Mouse (Mus musculus) limb, embryonic 15.5 days (tissue): Measurements from ENCODE around the gene Pcdh19. TPM values are rescaled to one million over a fixed set of nuclear protein-coding genes. Genes with fewer than 3 reads are reported as not detected.

Experiments
- ATAC-seq: fragments of 200-750 bp; cut with Nextera tagmentation; 2 replicates; pipeline ENCODE4 v1.8.0; 2017; ENCODE audit warnings: low read depth, moderate TSS enrichment; ENCODE audit not compliant: insufficient number of reproducible peaks, low FRiP score, low TSS enrichment
- H3K27ac ChIP-seq: fragments of 300-500 bp; sonication (generic); 2 replicates; pipeline ENCODE4 v1.5.1; 2015; ENCODE audit warnings: moderate library complexity, mild to moderate bottlenecking, inconsistent platforms
- H3K27me3 ChIP-seq: fragments of 300-500 bp; sonication (generic); 2 replicates; pipeline ENCODE4 v1.6.1; 2015; ENCODE audit warnings: inconsistent platforms
- H3K36me3 ChIP-seq: fragments of 300-500 bp; sonication (generic); 2 replicates; pipeline ENCODE4 v1.6.1; 2015; ENCODE audit warnings: inconsistent platforms
- H3K4me1 ChIP-seq: fragments of 300-500 bp; sonication (generic); 2 replicates; pipeline ENCODE4 v1.6.1; 2015; ENCODE audit warnings: inconsistent platforms
- H3K4me2 ChIP-seq: fragments of 300-500 bp; sonication (generic); 2 replicates; pipeline ENCODE4 v1.6.1; 2015; ENCODE audit warnings: mild to moderate bottlenecking, inconsistent platforms
- H3K4me3 ChIP-seq: fragments of 300-500 bp; sonication (generic); 2 replicates; pipeline ENCODE4 v1.5.1; 2015; ENCODE audit warnings: mild to moderate bottlenecking, inconsistent platforms
- H3K9ac ChIP-seq: fragments of 300-500 bp; sonication (generic); 2 replicates; pipeline ENCODE4 v1.6.1; 2015; ENCODE audit warnings: inconsistent platforms
- H3K9me3 ChIP-seq: fragments of 300-500 bp; sonication (generic); 2 replicates; pipeline ENCODE4 v1.6.1; 2016; ENCODE audit warnings: inconsistent platforms
- WGBS: fragments of 180-500 bp; shearing (Covaris S2); methylation state at CpG from one replicate; pipeline ENCODE4 v1.1.7; 2015; 5-methylcytosine and 5-hydroxymethylcytosine counted together
- polyA plus RNA-seq: library from polyadenylated mRNA; unstranded; fragments of >200 nt; fragmentation: Nextera tagmentation; extraction: Ambion mirVana; gene quantifications from 2 replicates; pipeline ENCODE4 v1.2.1, GENCODE M21; 2015

Gene Pcdh19
- polyA plus RNA-seq, 1 experiment from 2014 or later: 4.8 TPM

DNA sequence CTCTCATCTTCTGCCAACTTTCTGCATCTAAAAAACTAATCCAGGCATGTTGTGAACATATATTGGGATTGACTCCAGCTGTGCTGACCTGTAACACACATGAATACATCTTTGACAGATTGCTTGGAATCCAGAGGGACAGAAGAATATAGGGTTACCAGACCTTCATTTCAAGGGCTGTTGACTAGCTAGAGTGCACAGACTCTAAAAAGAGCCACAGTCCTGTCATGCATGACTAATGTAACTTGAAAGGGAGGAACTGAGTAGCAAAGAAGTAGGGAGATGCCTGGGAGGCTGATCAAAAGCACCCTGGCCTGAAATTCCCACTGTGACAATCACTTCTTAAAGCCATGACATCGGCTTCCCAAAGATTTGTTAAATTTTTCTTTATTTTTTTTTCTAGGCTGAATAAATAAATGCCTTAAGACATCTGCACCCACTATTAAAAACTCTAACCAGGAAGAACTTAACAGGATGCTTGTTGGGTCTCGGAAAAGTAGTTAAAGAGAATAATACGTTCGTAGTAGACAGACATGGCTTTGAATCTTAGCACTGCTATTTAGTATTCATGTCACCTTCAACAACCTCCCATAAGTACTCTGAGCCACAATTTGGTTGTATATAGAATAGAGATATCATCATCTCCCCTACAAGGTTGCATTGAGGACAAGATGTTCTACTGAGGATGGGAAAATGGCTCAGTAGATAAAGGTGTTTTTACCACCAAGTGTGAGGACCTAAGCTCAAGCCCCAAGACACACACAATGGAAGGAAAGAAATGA lies 113.0 kb downstream of the Pcdh19 start:
- no peak overlapping the region for H3K9ac ChIP-seq
- ATAC-seq: no peak
- no peaks in the 10 kb centered on the region for H3K27me3 ChIP-seq
- 62% methylated on average over 4 of the region's 4 CpGs for WGBS
- no peaks in the 10 kb centered on the region for H3K9me3 ChIP-seq
- no peak overlapping the region for H3K4me2 ChIP-seq
- no peaks in the 10 kb centered on the region for H3K36me3 ChIP-seq
- H3K27ac ChIP-seq: no peak overlapping the region
- H3K4me3 ChIP-seq: no peak overlapping the region
- no peaks in the 10 kb centered on the region for H3K4me1 ChIP-seq

DNA sequence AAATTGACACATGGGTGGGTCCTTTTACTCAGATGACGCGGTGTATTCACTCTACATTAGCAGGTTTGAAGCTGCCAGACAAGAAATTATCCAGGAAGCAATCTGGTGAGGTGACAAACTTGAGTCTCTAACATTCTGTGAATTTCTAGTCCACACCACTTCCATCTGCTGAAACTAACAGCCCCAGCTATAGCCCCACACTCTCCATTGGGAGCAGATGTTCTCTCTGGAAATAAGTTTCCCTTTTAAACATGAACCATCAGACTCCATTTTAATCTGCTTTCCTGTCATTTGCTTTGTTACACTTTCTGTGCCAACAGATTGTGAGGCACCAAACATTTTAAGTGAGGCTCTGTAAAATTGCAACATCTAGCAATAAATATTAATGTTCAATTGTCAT lies 123.4 kb downstream of the Pcdh19 start:
- no peak overlapping the region for H3K9ac ChIP-seq
- H3K4me3 ChIP-seq: no peak overlapping the region
- 78% methylated on average over 2 of the region's 2 CpGs for WGBS
- no peak overlapping the region for H3K27ac ChIP-seq
- H3K4me2 ChIP-seq: no peak overlapping the region
- no peaks in the 10 kb centered on the region for H3K9me3 ChIP-seq
- no peaks in the 10 kb centered on the region for H3K4me1 ChIP-seq
- ATAC-seq: no peak
- no peaks in the 10 kb centered on the region for H3K36me3 ChIP-seq
- H3K27me3 ChIP-seq: no peaks in the 10 kb centered on the region

Other genes with a start within 250 kb of the Pcdh19 start
- 316 and 346 TPM in 2 replicates for gene Tnmd, start 162.0 kb upstream of the Pcdh19 start, polyA plus RNA-seq
- 153 and 155 TPM in 2 replicates for gene Tspan6, start 209.4 kb upstream of the Pcdh19 start, polyA plus RNA-seq
- gene Srpx2, start 219.4 kb upstream of the Pcdh19 start, polyA plus RNA-seq: 8.2 and 12.9 TPM in 2 replicates